Mouse (Mus musculus) embryonic fibroblast, embryonic 13.5 days (primary cell): ENCODE data around the gene Sh3rf1. TPM values are rescaled to one million over a fixed set of nuclear protein-coding genes. Genes with fewer than 3 reads are reported as not detected.
A peak's percentile ranks its signal among the peaks of the same experiment; 100 is the strongest.

Experiments used
- H3K27ac ChIP-seq: 2 replicates; pipeline ENCODE4 v1.5.1; 2012; ENCODE audit warnings: low read length, control low read depth, inconsistent platforms; ENCODE audit not compliant: insufficient read depth
- H3K4me1 ChIP-seq: 2 replicates; pipeline ENCODE4 v1.6.1; 2011; ENCODE audit warnings: low read length; ENCODE audit not compliant: control insufficient read depth, insufficient read depth
- H3K4me3 ChIP-seq: 2 replicates; pipeline ENCODE4 v1.5.1; 2011; ENCODE audit warnings: mild to moderate bottlenecking, control low read depth, low read length; ENCODE audit not compliant: insufficient read depth
- CTCF ChIP-seq: IDR thresholded peaks from 2 replicates; pipeline ENCODE4 v1.5.1; 2011; ENCODE audit warnings: mild to moderate bottlenecking, control low read depth, low read length, moderate library complexity, borderline replicate concordance; ENCODE audit not compliant: insufficient read depth
- POLR2A ChIP-seq: IDR thresholded peaks from 2 replicates; pipeline ENCODE4 v1.6.1; 2011; ENCODE audit warnings: low read depth, mild to moderate bottlenecking, control low read depth, low read length, moderate library complexity
- polyA plus RNA-seq: library from polyadenylated mRNA; stranded (reverse); fragments of >200 nt; gene quantifications from 2 replicates; pipeline ENCODE4 v1.2.4, GENCODE M21; 2011; ENCODE audit warnings: low read depth; ENCODE audit not compliant: missing spikeins, insufficient read length

The Sh3rf1 gene
- polyA plus RNA-seq, 1 experiment = 10.9 TPM

DNA sequence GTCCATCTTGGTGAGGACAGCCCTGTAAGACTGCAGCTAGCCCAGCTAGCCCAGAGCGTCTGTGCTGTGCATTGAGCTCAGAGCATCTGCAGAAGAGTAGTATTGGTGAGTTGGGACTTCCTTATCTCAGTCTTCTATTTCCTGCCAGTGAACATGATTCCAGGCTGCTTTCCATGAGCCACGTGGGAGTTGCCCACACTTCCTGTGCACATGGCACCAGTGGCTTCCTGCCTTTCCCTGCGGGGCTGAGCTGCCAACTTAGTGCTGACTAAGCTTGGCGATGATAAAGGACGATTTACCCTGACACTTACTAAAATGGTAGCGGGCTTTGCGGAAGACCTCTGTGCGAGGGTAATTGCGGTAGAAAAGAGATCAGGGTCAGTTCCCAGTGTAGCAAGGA lies 35.2 kb downstream of the Sh3rf1 start:
- no peak for TF ChIP-seq POLR2A
- TF ChIP-seq CTCF = no peak
- Histone ChIP-seq H3K4me3 (no peak overlapping the region), H3K27ac (no peak overlapping the region), H3K4me1 (peaks cover 7% of the 10 kb centered on the region; the same call in 1 of the 2 replicates)

DNA sequence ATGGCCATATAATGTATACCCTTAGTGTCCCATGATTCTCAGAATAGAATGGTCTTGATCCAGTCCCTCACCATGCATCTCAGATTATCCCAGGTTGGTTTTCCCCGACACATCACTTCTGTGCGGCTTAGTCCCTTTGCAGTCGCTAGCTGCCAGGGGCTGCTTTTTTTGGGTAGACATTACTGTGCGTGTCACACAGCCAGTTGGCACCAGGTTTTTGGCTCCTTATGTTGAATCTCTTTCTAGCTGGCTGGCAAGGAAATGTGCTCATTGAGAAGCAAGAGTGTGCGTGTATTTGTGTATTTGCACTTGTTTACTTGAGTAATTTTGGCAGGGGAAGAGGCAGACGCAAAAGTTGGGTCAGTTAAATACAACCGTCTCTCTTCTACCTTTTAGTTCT lies 35.9 kb downstream of the Sh3rf1 start:
- peaks cover 5% of the 10 kb centered on the region; the same call in 1 of the 2 replicates for H3K4me1 ChIP-seq
- H3K4me3 ChIP-seq = no peak overlapping the region
- no peak overlapping the region for H3K27ac ChIP-seq
- TF ChIP-seq CTCF = no peak
- no peak for TF ChIP-seq POLR2A

DNA sequence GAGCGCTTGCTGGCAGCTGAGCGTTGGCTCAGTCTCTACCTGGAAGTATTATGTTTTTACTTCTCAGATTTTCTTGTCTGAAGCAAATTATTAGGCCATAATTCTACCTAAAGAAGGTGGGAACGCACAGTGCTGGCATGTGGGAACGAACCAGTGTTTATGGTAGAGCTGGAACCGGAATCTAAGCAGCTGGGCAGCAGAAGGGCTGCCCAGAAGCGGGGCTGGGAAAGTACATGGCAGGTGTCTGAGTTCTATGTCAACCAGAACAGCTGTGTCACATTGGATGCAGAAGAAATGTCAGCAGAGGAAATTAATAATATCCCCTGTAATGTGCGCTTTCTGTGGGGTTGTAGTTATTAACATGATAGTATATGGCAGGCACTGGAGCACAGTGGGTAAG lies 36.9 kb downstream of the Sh3rf1 start:
- Histone ChIP-seq H3K4me1 (peaks cover 8% of the 10 kb centered on the region), H3K27ac (no peak overlapping the region), H3K4me3 (no peak overlapping the region)
- TF ChIP-seq CTCF (no peak), POLR2A (no peak)

DNA sequence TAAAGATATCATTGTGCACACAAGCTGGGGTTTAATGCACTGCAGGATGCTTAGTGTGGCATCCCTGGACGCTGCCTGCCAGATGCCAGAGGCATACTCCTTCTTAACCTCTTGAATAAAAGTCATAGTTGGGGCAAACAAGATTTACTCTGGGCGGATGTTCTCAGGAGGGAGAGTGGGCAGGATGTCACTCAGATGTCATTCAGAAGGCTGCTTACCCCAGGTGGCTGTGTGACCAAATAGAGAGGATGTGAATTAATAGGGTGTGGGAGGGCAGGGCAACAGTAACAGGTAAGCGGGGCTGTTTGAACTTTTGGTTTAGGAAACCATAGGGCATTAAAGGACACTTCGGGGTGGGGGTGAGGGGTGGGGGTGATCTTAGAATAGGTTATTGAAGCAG lies 37.7 kb downstream of the Sh3rf1 start:
- Histone ChIP-seq H3K27ac (no peak overlapping the region), H3K4me1 (peaks cover 11% of the 10 kb centered on the region), H3K4me3 (no peak overlapping the region)
- TF ChIP-seq POLR2A (no peak), CTCF (no peak)

DNA sequence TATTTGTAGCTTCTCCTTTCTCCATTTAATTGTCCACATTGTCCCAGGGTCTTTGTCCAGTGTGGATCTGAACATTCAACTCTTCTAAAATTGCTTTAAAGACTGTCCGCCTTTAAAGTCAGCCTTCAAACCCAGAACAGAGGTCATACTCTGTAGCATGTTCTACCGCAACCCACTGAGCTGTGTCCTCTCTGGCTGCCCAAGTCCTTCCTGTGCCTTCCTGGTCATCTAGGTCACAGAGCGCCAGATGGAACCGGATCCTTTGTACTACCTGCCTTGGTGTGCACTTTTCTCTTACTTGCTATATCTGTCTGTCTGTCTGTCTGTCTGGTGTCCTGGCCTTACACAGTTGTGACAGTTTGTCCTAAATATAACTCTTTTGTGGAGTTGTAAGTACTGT lies 40.0 kb downstream of the Sh3rf1 start:
- H3K27ac ChIP-seq = no peak overlapping the region
- peaks cover 12% of the 10 kb centered on the region for H3K4me1 ChIP-seq
- no peak overlapping the region for H3K4me3 ChIP-seq
- TF ChIP-seq CTCF = no peak
- TF ChIP-seq POLR2A = no peak

DNA sequence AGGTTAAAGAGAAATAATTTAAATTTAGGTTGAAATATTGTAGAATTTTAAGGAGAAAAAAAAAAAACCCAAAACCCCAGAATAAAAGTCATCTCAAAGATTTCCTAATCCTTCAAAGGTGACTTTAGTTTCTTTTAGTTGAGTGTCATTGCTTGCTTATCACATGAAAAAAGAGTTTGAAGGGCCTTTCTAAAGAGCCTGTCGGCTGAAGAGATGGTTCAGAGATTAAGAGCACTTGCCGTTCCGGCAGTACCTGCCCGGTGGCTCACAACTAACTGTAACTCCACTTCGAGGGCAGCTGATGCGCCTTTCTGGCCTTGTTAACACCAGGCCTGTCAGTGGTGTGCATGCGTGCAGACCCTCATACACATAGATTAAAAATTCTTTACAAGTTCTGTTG lies 41.2 kb downstream of the Sh3rf1 start:
- no peak for TF ChIP-seq CTCF
- no peak for TF ChIP-seq POLR2A
- no peak overlapping the region for H3K27ac ChIP-seq
- no peak overlapping the region for H3K4me3 ChIP-seq
- H3K4me1 ChIP-seq = peaks cover 10% of the 10 kb centered on the region

DNA sequence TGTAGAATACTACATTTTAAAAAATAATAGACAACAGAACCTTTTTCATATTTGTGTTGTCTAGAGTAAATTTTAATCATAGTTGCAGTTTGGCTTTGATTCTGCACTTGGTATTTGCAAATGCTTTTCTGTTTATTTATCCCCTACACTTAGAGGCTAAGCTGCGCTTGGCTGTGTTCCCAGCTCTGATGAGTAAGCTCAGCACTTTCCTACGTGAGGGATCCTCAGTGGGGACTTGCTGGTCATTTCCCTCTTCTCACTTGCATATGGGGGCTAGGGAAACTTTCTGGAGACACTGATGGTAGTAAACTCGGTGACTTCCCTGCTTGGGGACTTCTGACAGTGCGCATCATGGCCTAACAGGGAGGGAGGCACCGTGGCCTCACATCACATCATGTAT lies 41.7 kb downstream of the Sh3rf1 start:
- no peak overlapping the region for H3K27ac ChIP-seq
- TF ChIP-seq POLR2A = no peak
- no peak for TF ChIP-seq CTCF

DNA sequence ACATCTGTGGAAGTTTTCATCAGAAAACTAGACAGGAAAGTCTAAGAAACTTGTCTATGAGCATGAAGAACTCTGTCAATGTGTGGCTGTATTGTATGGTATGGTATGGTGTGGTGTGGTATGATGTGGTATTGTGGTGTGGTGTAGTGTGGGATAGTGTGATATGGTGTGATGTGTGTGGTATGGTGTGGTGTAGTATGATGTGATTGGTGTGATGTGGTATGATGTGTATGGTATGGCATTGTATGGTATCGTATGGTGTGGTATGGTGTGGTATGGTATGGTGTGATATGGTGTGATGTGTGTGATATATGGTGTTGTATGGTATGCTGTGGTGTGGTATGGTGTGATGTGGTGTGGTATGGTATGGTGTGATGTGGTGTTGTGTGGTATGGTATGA lies 43.4 kb downstream of the Sh3rf1 start:
- Histone ChIP-seq H3K27ac (no peak overlapping the region), H3K4me3 (no peak overlapping the region), H3K4me1 (peaks cover 10% of the 10 kb centered on the region)
- peak; percentile 18; the same call in 1 of the 2 replicates for TF ChIP-seq CTCF
- TF ChIP-seq POLR2A = no peak

More for the DNA sequence above, 41.7 kb downstream of the Sh3rf1 start:
- Histone ChIP-seq H3K4me1 (peaks cover 10% of the 10 kb centered on the region), H3K4me3 (no peak overlapping the region)

DNA sequence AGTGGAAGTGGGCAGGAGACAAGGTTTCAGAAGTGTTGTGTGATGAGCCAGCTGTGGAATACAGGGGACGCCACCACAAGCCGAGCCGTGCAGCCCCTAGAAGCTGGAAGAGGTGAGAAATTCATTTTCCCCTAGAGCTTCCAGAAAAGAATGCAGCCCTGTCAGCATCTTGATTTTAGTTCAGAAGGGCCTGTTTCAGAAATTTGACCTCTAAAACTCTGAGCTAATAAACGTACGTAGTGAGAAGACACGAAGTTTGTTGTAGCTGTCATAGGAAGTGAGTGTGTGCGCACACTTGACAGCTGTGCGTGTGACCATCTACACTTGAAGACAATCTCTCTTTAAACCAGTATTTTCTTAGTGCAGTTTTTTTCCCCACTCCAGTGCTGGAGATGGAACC lies 44.0 kb downstream of the Sh3rf1 start:
- TF ChIP-seq POLR2A (no peak), CTCF (no peak)
- peaks cover 10% of the 10 kb centered on the region for H3K4me1 ChIP-seq
- no peak overlapping the region for H3K27ac ChIP-seq
- no peak overlapping the region for H3K4me3 ChIP-seq

DNA sequence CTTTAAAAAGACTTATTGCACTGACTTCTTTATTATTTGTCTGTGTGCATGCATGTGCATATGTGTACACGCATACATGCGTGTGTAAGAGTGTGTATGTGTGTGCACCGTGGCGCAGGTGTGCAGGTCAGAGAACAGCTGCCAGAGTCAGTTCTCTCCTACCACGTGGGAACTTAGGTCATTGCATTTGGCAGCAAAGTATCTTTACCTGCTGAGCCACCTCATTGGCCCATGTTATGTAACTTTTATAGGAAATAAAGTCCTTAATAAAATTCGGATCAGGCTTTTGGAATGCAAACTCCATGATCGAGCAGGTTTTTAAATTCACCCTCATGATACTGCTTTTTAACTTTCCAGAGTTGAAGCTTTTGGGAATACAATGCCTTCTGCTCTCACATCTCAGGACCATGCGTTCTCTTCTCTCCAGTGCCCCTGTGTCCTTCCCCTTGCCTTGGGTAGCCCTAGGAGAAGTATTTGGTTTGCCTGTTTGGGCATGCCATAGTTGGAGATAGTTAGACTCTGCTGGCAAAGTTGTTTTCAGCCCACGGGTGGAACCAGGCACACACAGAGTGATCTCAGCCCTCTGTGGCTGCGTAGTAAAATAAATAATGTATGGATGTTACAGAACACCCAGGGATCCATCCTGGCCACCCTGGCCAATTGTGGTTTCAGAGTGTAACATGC lies 44.7 kb downstream of the Sh3rf1 start:
- H3K4me3 ChIP-seq = no peak overlapping the region
- no peak overlapping the region for H3K27ac ChIP-seq
- TF ChIP-seq POLR2A (no peak), CTCF (no peak)
- peaks cover 10% of the 10 kb centered on the region for H3K4me1 ChIP-seq
